Mouse (Mus musculus) midbrain, embryonic 12.5 days (tissue): ENCODE measurements at regions not wholly inside any gene's neighbourhood (a gene's known extent, or its start where the extent isn't known, plus 50 kb on each side); places are given as distances from the start of the nearest gene placed in this dataset.
A peak's percentile ranks its signal among the peaks of the same experiment; 100 is the strongest.
"Not testable (repeated sequence)": the region's sequence is repeated elsewhere in the genome, so short reads cannot be mapped to it uniquely, and the experiment has no call there.

ENCODE experiments used
- ATAC-seq: fragments of 200-750 bp; cut with Nextera tagmentation; 2 replicates; pipeline ENCODE4 v1.8.0; 2017; ENCODE audit warnings: low read depth, moderate TSS enrichment, moderate library complexity; ENCODE audit not compliant: low FRiP score
- H3K27ac ChIP-seq: fragments of 300-500 bp; sonication (generic); replicated peaks from 2 replicates; pipeline ENCODE4 v1.5.1; 2016; ENCODE audit warnings: mild to moderate bottlenecking
- H3K27me3 ChIP-seq: fragments of 300-500 bp; sonication (generic); 2 replicates; pipeline ENCODE4 v1.6.1; 2016; ENCODE audit warnings: mild to moderate bottlenecking
- H3K36me3 ChIP-seq: fragments of 300-500 bp; sonication (generic); 2 replicates; pipeline ENCODE4 v1.6.1; 2016
- H3K4me1 ChIP-seq: fragments of 300-500 bp; sonication (generic); 2 replicates; pipeline ENCODE4 v1.6.1; 2016
- H3K4me2 ChIP-seq: fragments of 300-500 bp; sonication (generic); replicated peaks from 2 replicates; pipeline ENCODE4 v1.6.1; 2016; ENCODE audit warnings: mild to moderate bottlenecking, moderate library complexity
- H3K4me3 ChIP-seq: fragments of 300-500 bp; sonication (generic); 2 replicates; pipeline ENCODE4 v1.5.1; 2016; ENCODE audit warnings: mild to moderate bottlenecking
- H3K9ac ChIP-seq: fragments of 300-500 bp; sonication (generic); replicated peaks from 2 replicates; pipeline ENCODE4 v1.6.1; 2016; ENCODE audit warnings: mild to moderate bottlenecking, moderate library complexity
- H3K9me3 ChIP-seq: fragments of 300-500 bp; sonication (generic); 2 replicates; pipeline ENCODE4 v1.6.1; 2016; ENCODE audit warnings: mild to moderate bottlenecking
- WGBS: fragments of 180-500 bp; shearing (Covaris S2); methylation state at CpG from one replicate; pipeline ENCODE4 v1.1.7; 2016; 5-methylcytosine and 5-hydroxymethylcytosine counted together

DNA sequence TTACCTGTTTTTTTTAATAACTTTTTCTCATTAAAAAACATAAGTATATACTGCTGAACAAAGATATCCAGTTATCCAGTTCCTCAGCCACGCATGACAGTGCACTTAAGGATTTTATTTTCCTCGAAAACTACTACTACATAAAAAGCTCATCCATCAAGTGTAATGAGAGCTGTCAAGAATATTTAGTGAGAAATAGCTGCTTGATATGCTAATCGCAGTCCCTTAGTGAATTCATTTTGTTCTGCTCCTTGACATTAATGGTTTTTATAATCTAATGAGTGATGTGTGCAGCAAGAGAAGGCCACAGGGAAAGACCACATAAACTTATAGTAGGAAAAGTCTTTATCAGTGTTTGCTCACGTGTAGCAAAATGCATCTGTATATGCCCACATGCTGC lies 754.0 kb upstream of the Slc39a10 start:
- H3K27ac ChIP-seq: no peak overlapping the region
- no peaks in the 10 kb centered on the region for H3K9me3 ChIP-seq
- no peak overlapping the region for H3K4me3 ChIP-seq
- H3K4me2 ChIP-seq: no peak overlapping the region
- no peak for ATAC-seq
- 68% methylated on average over 4 of the region's 4 CpGs for WGBS
- H3K27me3 ChIP-seq: no peaks in the 10 kb centered on the region
- H3K9ac ChIP-seq: no peak overlapping the region
- H3K36me3 ChIP-seq: no peaks in the 10 kb centered on the region
- no peaks in the 10 kb centered on the region for H3K4me1 ChIP-seq

DNA sequence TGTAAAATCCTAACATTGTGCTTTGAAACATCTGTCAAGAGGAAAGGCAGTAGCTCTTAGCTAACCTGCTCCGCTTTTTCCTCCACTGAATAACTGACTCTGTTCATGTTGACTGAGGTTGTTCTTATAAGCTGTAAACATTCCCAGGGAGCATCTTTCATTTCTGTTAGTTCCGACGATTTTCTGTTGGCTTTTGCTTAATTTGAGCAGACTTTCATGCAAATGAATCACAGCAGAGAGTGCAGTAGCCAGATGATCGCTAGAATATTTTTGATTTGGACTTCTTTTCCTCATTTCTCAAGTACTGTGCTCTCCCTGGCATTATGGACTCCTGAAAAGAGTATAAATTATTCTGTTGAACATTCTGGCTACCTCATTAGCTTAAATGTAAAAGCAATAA lies 713.9 kb upstream of the Slc39a10 start:
- H3K4me3 ChIP-seq: no peak overlapping the region
- ATAC-seq: no peak
- H3K4me1 ChIP-seq: no peaks in the 10 kb centered on the region
- H3K4me2 ChIP-seq: no peak overlapping the region
- no peak overlapping the region for H3K9ac ChIP-seq
- H3K27me3 ChIP-seq: no peaks in the 10 kb centered on the region
- no peaks in the 10 kb centered on the region for H3K9me3 ChIP-seq
- H3K36me3 ChIP-seq: no peaks in the 10 kb centered on the region
- WGBS: 85% methylated on average over 4 of the region's 4 CpGs
- H3K27ac ChIP-seq: no peak overlapping the region

DNA sequence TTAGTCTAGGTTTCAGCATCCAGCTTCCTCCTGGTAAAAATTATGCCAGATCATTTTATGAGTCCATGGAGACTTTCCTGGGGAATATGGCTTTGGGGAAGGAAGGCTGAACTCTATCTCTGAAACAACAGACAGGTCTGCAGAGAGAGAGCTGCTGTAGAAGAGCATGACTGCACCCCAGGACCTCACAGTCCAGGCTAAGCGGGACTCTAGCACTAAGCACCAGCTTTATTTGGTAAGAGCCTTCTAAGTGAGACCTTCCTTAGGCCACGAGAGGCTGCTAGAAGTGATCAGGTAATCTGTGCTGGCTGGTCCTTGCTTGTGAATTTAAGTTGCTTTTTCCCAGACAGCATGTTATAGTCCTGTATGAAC lies 711.3 kb upstream of the Slc39a10 start:
- WGBS: 59% methylated on average over 2 of the region's 2 CpGs

DNA sequence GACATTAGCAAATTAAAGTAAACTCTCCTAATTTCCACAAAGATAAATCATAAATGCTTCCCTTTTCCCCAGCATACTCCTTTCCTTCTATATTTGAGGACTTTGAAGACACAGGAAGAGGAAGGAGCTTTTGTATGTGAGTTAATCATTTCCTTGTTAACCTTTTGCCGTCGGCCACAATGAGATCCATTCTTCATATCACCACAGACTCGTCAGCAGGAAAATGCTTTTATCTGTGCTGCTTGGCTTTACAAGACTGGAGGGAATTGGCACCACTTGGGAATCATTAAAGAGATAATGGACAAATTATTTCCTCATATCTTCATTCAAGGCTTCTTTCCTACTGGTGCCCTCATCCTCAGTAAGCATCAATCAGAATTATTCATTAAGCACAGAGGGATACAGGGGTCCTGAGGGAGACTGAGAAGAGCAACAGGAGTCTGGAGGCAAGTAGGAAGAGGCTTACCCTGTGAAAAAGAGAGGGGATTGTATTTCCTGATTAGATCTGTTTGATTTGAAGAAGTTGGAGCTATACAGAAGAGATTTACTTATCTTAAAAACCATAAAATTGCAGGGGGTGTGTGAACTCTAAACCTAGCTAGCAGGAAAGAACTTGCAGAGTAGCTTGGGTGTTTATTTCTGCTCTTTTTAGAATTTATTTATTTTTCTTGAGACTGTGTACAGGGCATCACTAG lies 710.8 kb upstream of the Slc39a10 start:
- Histone ChIP-seq H3K9ac (no peak overlapping the region), H3K4me2 (no peak overlapping the region), H3K4me1 (no peaks in the 10 kb centered on the region), H3K9me3 (no peaks in the 10 kb centered on the region), H3K27ac (no peak overlapping the region), H3K27me3 (no peaks in the 10 kb centered on the region), H3K4me3 (no peak overlapping the region), H3K36me3 (no peaks in the 10 kb centered on the region)
- ATAC-seq: peak; percentile 65
- WGBS: 37% methylated on average over 3 of the region's 3 CpGs

More for the DNA sequence above, 711.3 kb upstream of the Slc39a10 start:
- Histone ChIP-seq H3K4me1 (no peaks in the 10 kb centered on the region), H3K9ac (no peak overlapping the region), H3K36me3 (no peaks in the 10 kb centered on the region), H3K27ac (no peak overlapping the region), H3K9me3 (no peaks in the 10 kb centered on the region), H3K27me3 (no peaks in the 10 kb centered on the region), H3K4me2 (no peak overlapping the region), H3K4me3 (no peak overlapping the region)
- ATAC-seq: no peak

DNA sequence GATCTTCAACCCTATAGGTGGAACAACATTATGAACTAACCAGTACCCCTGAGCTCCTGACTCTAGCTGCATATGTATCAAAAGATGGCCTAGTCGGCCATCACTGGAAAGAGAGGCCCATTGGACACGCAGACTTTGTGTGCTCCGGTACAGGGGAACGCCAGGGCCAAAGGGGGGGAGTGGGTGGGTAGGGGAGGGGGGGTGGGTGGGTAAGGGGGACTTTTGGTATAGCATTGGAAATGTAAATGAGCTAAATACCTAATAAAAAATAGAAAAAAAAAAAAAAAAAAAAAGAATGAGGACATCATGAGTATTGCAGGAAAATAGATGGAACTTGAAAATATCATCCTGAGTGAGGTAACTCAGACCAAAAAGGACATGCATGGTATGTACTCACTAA lies 701.0 kb upstream of the Slc39a10 start:
- not testable (repeated sequence) for H3K27ac ChIP-seq, H3K36me3 ChIP-seq, H3K9ac ChIP-seq, H3K4me1 ChIP-seq, H3K9me3 ChIP-seq, ATAC-seq, H3K4me3 ChIP-seq, H3K27me3 ChIP-seq, H3K4me2 ChIP-seq
- WGBS: 83% methylated on average over 1 of the region's 4 CpGs

DNA sequence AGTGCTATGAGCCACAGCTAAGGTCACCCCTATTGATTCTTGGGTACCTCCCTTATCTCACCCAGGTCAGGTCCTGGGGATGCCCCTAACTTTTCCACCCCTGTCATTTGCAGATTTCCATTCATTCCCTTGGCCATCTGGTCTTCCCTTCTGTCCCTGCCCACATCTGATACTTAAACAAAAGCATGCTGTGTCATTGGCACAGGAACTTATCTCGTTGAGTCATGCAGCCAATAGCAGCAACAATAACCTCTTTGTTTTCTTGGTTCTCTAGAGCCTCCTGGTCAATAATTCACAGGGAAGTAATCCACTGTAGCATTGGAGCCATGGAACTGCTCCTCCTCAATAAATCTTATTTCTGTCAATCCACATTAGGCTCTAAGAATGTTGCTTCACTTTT lies 653.0 kb upstream of the Slc39a10 start:
- WGBS: 56% methylated on average over 1 of the region's 1 CpGs
- ATAC-seq: no peak

DNA sequence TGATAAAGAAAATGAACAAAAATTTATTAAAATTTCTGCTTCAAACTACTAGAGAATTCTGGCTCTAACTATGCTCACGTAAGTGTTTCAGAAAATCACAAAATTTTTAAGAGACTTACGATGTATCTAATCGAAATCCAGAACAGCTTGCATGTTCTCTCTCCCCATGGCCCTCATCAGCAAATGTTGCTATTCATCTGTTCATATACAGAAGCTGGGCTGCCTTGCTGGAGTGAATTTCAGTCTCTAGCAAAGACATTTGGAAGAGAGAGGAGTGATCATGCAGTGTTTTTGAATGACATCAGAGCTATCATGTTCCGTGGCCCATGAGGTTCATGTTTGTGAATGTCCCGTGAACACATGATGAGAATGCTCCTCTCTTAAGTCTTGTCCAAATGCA lies 618.8 kb upstream of the Slc39a10 start:
- ATAC-seq: no peak
- WGBS: 89% methylated on average over 5 of the region's 5 CpGs
- no peaks in the 10 kb centered on the region for H3K36me3 ChIP-seq
- no peak overlapping the region for H3K4me3 ChIP-seq
- no peak overlapping the region for H3K4me2 ChIP-seq
- no peaks in the 10 kb centered on the region for H3K27me3 ChIP-seq
- no peaks in the 10 kb centered on the region for H3K4me1 ChIP-seq
- no peak overlapping the region for H3K27ac ChIP-seq
- H3K9ac ChIP-seq: no peak overlapping the region
- H3K9me3 ChIP-seq: no peaks in the 10 kb centered on the region

More for the DNA sequence above, 653.0 kb upstream of the Slc39a10 start:
- H3K4me2 ChIP-seq: no peak overlapping the region
- no peaks in the 10 kb centered on the region for H3K36me3 ChIP-seq
- no peak overlapping the region for H3K9ac ChIP-seq
- no peaks in the 10 kb centered on the region for H3K4me1 ChIP-seq
- H3K4me3 ChIP-seq: no peak overlapping the region
- H3K27ac ChIP-seq: no peak overlapping the region
- no peaks in the 10 kb centered on the region for H3K27me3 ChIP-seq
- no peaks in the 10 kb centered on the region for H3K9me3 ChIP-seq

DNA sequence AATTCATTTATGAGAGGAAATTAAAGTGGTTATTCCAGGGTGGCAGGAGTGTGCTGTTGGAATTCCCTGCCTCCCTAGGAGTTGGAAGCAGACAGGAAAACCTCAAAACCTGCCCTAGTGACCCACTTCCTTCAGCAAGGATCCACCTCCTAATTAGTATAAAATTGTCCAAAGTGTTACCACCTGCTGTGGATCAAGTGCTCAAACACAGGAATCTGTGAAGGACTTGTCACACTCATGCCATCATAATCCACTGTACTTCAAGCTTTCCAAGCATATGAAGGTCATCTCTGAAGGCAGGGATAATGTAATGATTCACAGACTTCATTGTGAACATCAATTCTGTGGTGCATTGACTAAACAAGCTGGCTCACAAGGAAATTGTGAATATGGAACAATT lies 615.1 kb upstream of the Slc39a10 start:
- no peak overlapping the region for H3K4me2 ChIP-seq
- H3K4me1 ChIP-seq: no peaks in the 10 kb centered on the region
- no peaks in the 10 kb centered on the region for H3K9me3 ChIP-seq
- ATAC-seq: no peak
- H3K27ac ChIP-seq: no peak overlapping the region
- no peak overlapping the region for H3K9ac ChIP-seq
- no peaks in the 10 kb centered on the region for H3K36me3 ChIP-seq
- no peak overlapping the region for H3K4me3 ChIP-seq
- H3K27me3 ChIP-seq: no peaks in the 10 kb centered on the region

DNA sequence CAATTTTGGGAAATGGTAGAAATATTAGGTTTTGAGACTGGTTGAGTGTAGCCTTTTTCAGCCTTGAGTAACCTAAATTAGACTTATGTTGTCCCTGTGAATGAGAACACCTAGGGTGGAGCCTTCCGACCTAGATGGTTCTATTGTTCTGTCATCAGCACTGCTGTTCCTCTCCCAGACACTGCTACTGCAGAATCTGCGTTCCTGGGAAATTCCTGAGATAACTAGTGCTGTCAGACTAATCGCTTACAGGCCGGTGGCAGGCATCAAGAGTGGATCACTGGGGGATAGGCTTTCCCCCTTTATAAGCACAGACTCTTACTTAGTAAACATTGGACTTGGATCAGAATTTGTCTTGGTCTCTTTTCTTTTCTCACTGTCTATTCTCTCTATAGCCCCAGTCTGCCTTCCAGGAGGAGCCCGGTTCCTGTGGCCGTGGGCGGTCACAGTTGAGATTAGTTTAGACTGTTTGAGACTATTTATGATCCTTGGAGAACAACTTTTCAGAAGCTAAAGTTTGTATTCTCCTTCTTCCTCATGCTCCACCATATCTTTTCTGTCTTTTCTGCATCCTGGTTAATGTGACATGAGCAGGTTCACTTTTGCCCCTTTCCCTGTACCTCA lies 596.0 kb upstream of the Slc39a10 start:
- 84% methylated on average over 7 of the region's 7 CpGs for WGBS
- Histone ChIP-seq H3K4me2 (no peak overlapping the region), H3K9me3 (no peaks in the 10 kb centered on the region), H3K36me3 (no peaks in the 10 kb centered on the region), H3K27me3 (no peaks in the 10 kb centered on the region), H3K9ac (no peak overlapping the region), H3K4me3 (no peak overlapping the region), H3K27ac (no peak overlapping the region), H3K4me1 (no peaks in the 10 kb centered on the region)
- no peak for ATAC-seq

DNA sequence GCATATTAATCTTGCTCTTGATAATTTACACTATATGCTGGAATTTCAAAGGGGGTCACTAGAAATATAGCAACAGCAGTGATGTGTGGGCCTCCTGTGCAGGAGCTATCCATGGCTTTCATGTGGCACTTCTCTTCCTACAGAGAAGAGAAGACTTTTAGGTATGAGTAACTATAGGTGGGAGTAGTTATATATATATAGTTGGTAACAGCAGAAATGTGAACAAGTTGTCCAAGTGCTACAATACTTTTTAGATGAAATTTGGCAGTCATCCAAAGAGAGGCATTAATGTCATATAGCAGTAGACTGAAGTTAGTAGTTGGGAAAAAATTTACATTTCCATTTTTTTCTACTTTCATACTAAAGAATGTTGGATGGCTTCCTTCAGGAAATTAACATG lies 593.4 kb upstream of the Slc39a10 start:
- no peak overlapping the region for H3K4me2 ChIP-seq

DNA sequence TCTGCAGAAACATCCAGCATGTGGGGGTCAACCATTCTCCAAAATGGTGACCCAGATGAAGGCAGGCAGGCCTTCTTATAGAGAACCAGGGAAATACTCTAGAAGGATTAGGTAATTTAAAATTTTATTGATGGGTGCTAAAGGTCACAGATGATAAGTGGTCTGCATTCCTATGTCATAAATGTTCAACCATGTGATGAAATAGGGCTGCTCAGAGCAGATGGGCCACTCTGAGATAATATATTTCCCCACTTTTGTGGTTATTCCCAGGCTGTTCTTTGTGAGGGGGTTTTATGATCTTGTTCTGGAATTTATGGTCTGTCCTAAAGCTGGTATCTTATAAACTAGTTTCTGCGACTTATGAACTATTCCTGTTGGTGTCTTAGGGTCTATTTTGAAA lies 586.4 kb upstream of the Slc39a10 start:
- no peak for ATAC-seq
- Histone ChIP-seq H3K4me1 (no peaks in the 10 kb centered on the region), H3K9ac (no peak overlapping the region), H3K9me3 (no peaks in the 10 kb centered on the region), H3K4me2 (no peak overlapping the region), H3K36me3 (no peaks in the 10 kb centered on the region), H3K4me3 (no peak overlapping the region), H3K27ac (no peak overlapping the region), H3K27me3 (no peaks in the 10 kb centered on the region)
- 90% methylated on average over 1 of the region's 1 CpGs for WGBS

More for the DNA sequence above, 593.4 kb upstream of the Slc39a10 start:
- no peaks in the 10 kb centered on the region for H3K36me3 ChIP-seq
- no peak overlapping the region for H3K9ac ChIP-seq
- no peaks in the 10 kb centered on the region for H3K9me3 ChIP-seq
- no peak for ATAC-seq
- no peak overlapping the region for H3K4me3 ChIP-seq
- H3K27ac ChIP-seq: no peak overlapping the region
- H3K4me1 ChIP-seq: no peaks in the 10 kb centered on the region
- H3K27me3 ChIP-seq: no peaks in the 10 kb centered on the region

DNA sequence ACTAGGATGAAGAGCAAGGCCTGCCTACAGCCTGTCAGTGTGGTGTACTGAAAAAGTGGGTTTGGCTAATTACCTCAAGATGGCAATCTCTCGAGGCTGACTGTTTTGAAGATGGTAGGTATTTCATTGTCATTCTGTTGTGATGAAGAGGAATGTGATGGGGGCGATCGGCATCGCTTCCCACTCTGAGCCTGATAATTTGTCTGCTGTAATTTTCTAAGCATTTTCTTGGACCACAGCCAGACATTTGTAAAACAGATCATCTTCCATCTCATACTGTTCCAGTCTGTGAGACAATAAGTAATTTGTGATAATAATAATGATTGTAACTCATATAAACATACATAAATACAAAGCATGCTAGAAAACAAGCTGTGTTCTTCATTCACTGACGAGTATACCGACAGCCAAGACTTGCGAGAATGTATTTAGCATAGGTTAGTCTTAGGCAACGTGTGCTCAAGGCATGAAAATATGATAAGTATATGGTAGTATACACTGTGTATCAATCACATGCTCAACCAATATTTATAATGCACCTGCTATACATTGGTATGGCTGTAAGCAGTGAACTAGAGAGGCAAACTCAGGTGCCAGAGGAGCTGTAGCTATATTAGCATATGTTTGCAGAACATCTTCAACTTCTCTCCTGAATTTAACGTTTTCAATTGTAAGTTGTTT lies 574.1 kb upstream of the Slc39a10 start:
- H3K27me3 ChIP-seq: no peaks in the 10 kb centered on the region
- WGBS: 85% methylated on average over 9 of the region's 9 CpGs
- no peak overlapping the region for H3K4me3 ChIP-seq
- H3K4me2 ChIP-seq: no peak overlapping the region
- no peak overlapping the region for H3K9ac ChIP-seq
- H3K36me3 ChIP-seq: no peaks in the 10 kb centered on the region
- no peaks in the 10 kb centered on the region for H3K4me1 ChIP-seq
- H3K9me3 ChIP-seq: no peaks in the 10 kb centered on the region
- no peak for ATAC-seq
- H3K27ac ChIP-seq: no peak overlapping the region
